Mouse (Mus musculus): ENCODE results near the gene Olfr54. TPM values are rescaled to one million over a fixed set of nuclear protein-coding genes. Genes with fewer than 3 reads are reported as not detected.

The Olfr54 gene
- total and polyA plus RNA-seq, 3 experiments: not detected

- dilution Hi-C loops (cut with MboI; ENCODE audit: extremely low pct_ligation_motif_present, extremely low pct_unique_long_range_greater_than_20kb, low sequenced_read_pairs): no loop called here
- no peaks in the 10 kb centered on the region for H3K36me3 ChIP-seq (replicated peaks in 1 of 2; ENCODE audit: control insufficient read depth in 1 of 2, insufficient read depth in 1 of 2, low read length in 1 of 2)
- H3K79me2 ChIP-seq (replicated peaks; ENCODE audit: control insufficient read depth, extremely low read depth, insufficient read depth, poor library complexity, severe bottlenecking): no peaks in the 10 kb centered on the region
- no peak within 1 kb of the TSS for H3K4me2 ChIP-seq (ENCODE audit: insufficient read depth, low read depth, poor library complexity, severe bottlenecking)
- H3K9me3 ChIP-seq (replicated peaks; ENCODE audit: low read length): peaks cover 17% of the 10 kb centered on the region
- no peak for TF ChIP-seq ZNF384 (IDR thresholded peaks at IDR 0.05; ENCODE audit: low read depth, low read length)
- no peak for TF ChIP-seq UBTF (IDR thresholded peaks at IDR 0.05; ENCODE audit: low read depth, low read length)
- TF ChIP-seq SIN3A (IDR thresholded peaks at IDR 0.05; ENCODE audit: low read length): no peak
- no peak for TF ChIP-seq POLR2A (IDR thresholded peaks at IDR 0.05; ENCODE audit: low read depth, low read length)
- no peak for TF ChIP-seq ETS1 (conservative IDR thresholded peaks at IDR 0.05; ENCODE audit: low read depth, low read length)
- no peak for TF ChIP-seq MAFK (IDR thresholded peaks at IDR 0.05; ENCODE audit: insufficient replicate concordance, low read length)
- no peak for TF ChIP-seq MYC (IDR thresholded peaks at IDR 0.05; ENCODE audit: low read depth, low read length)
- no peak for TF ChIP-seq RCOR1 (conservative IDR thresholded peaks at IDR 0.05; ENCODE audit: low read depth, low read length)
- TF ChIP-seq JUN (IDR thresholded peaks at IDR 0.05; ENCODE audit: insufficient read depth, low read depth, low read length): no peak
- no peak for TF ChIP-seq ELF1 (IDR thresholded peaks at IDR 0.05; ENCODE audit: low read depth, low read length)
- no peak within 1 kb of the TSS for H3K27ac ChIP-seq (ENCODE audit: insufficient read depth, low read depth)
- in situ Hi-C loops (cut with MboI; ENCODE audit: low pct_ligation_motif_present, low pct_unique_long_range_greater_than_20kb, low sequenced_read_pairs): no loop called here
- DNase-seq (ENCODE audit: extremely low read depth): no peak
- H3K9ac ChIP-seq (ENCODE audit: insufficient read depth, low read depth): no peak within 1 kb of the TSS
- no peaks in the 10 kb centered on the region for H3K4me1 ChIP-seq (ENCODE audit: control insufficient read depth in 1 of 2, insufficient read depth in 2 of 2)
- no peak within 1 kb of the TSS for H3K4me3 ChIP-seq (replicated peaks in 1 of 3; ENCODE audit: low read depth in 2 of 3, low read length in 2 of 3, poor library complexity in 1 of 3)
- H3K27me3 ChIP-seq (replicated peaks): peaks cover 56% of the 10 kb centered on the region
These were observed 32.4 kb upstream of the Olfr54 start, which contains the start of gene Olfr1377 for GRCm38 (mm10) chr11:50981667-50982066. Olfr1377 (plus strand) TSS chr11:50981967.

- H3K4me2 ChIP-seq (ENCODE audit: insufficient read depth, low read depth, poor library complexity, severe bottlenecking): no peak within 1 kb of the TSS
- in situ Hi-C loops (cut with MboI; ENCODE audit: low pct_ligation_motif_present, low pct_unique_long_range_greater_than_20kb, low sequenced_read_pairs) (no loop called here), dilution Hi-C loops (cut with MboI; ENCODE audit: extremely low pct_ligation_motif_present, extremely low pct_unique_long_range_greater_than_20kb, low sequenced_read_pairs) (no loop called here)
- H3K27ac ChIP-seq (ENCODE audit: insufficient read depth, low read depth): no peak within 1 kb of the TSS
- peaks cover 75% of the 10 kb centered on the region for H3K27me3 ChIP-seq (replicated peaks)
- H3K79me2 ChIP-seq (replicated peaks; ENCODE audit: control insufficient read depth, extremely low read depth, insufficient read depth, poor library complexity, severe bottlenecking): no peaks in the 10 kb centered on the region
- no peaks in the 10 kb centered on the region for H3K9me3 ChIP-seq (replicated peaks; ENCODE audit: low read length)
- no peak within 1 kb of the TSS for H3K9ac ChIP-seq (ENCODE audit: insufficient read depth, low read depth)
- no peaks in the 10 kb centered on the region for H3K36me3 ChIP-seq (replicated peaks in 1 of 2; ENCODE audit: control insufficient read depth in 1 of 2, insufficient read depth in 1 of 2, low read length in 1 of 2)
- no peaks in the 10 kb centered on the region for H3K4me1 ChIP-seq (ENCODE audit: control insufficient read depth in 1 of 2, insufficient read depth in 2 of 2)
- no peak for TF ChIP-seq ZKSCAN1 (IDR thresholded peaks at IDR 0.05; ENCODE audit: borderline replicate concordance, low read depth, low read length)
- no peak for TF ChIP-seq MEF2A (IDR thresholded peaks at IDR 0.05; ENCODE audit: borderline replicate concordance, low read depth, low read length)
- no peak for TF ChIP-seq ZNF384 (IDR thresholded peaks at IDR 0.05; ENCODE audit: low read depth, low read length)
- no peak for TF ChIP-seq POLR2A (IDR thresholded peaks at IDR 0.05; ENCODE audit: low read depth, low read length)
- no peak for TF ChIP-seq GABPA (IDR thresholded peaks at IDR 0.05; ENCODE audit: insufficient replicate concordance, low read depth, low read length)
- no peak for TF ChIP-seq EP300 (IDR thresholded peaks at IDR 0.05; ENCODE audit: low read length)
- TF ChIP-seq NELFE (IDR thresholded peaks at IDR 0.05; ENCODE audit: low read depth, low read length): no peak
- no peak for DNase-seq (ENCODE audit: extremely low read depth)
- no peak within 1 kb of the TSS for H3K4me3 ChIP-seq (replicated peaks in 1 of 3; ENCODE audit: low read depth in 2 of 3, low read length in 2 of 3, poor library complexity in 1 of 3)
These were observed 10.7 kb upstream of the Olfr54 start, which contains the start of gene Olfr51 for GRCm38 (mm10) chr11:51003296-51003695. Olfr51 (plus strand) TSS chr11:51003596.
